Mouse (Mus musculus) adrenal gland, postnatal 4 days (tissue): ENCODE data around the gene Igsf11. TPM values are rescaled to one million over a fixed set of nuclear protein-coding genes. Genes with fewer than 3 reads are reported as not detected.

Experiments used
- DNase-seq, 2 experiments: peaks; one replicate each; pipeline ENCODE4 v3.0.0; 2021 to 2022; ENCODE audit warnings: low spot score in 2 of 2, mixed read lengths in 2 of 2
- total RNA-seq, 2 experiments: library from RNA; stranded (reverse); gene quantifications; 2 replicates each; pipeline ENCODE4 v1.2.3; 2021

The Igsf11 gene
- total RNA-seq, 2 experiments from 2014 or later = 53.7 to 56.3 TPM

- no peak for DNase-seq
These were observed 39.0 kb downstream of the Igsf11 start for GRCm38 (mm10) chr16:38931519-38931918.

GRCm38 (mm10) chr16:38940805-38941204 lies 48.3 kb downstream of the Igsf11 start:
- no peak for DNase-seq

GRCm38 (mm10) chr16:38941275-38941674 lies 48.8 kb downstream of the Igsf11 start:
- no peak for DNase-seq

GRCm38 (mm10) chr16:38943706-38944550 lies 51.5 kb downstream of the Igsf11 start:
- no peak for DNase-seq

- DNase-seq = no peak
These were observed 52.6 kb downstream of the Igsf11 start for GRCm38 (mm10) chr16:38945111-38945510.

GRCm38 (mm10) chr16:38945581-38945981 lies 53.1 kb downstream of the Igsf11 start:
- DNase-seq = no peak

- DNase-seq = no peak
These were observed 54.0 kb downstream of the Igsf11 start for GRCm38 (mm10) chr16:38946453-38946852.

- no peak for DNase-seq
These were observed 54.8 kb downstream of the Igsf11 start for GRCm38 (mm10) chr16:38947141-38947879.

- DNase-seq = no peak
These were observed 56.0 kb downstream of the Igsf11 start for GRCm38 (mm10) chr16:38948441-38948840.

- DNase-seq = no peak
These were observed 60.4 kb downstream of the Igsf11 start for GRCm38 (mm10) chr16:38952881-38953280.

GRCm38 (mm10) chr16:38953821-38954220 lies 61.4 kb downstream of the Igsf11 start:
- no peak for DNase-seq

- DNase-seq = no peak
These were observed 62.2 kb downstream of the Igsf11 start for GRCm38 (mm10) chr16:38954501-38955288.

- DNase-seq = no peak
These were observed 62.8 kb downstream of the Igsf11 start for GRCm38 (mm10) chr16:38955296-38955695.

GRCm38 (mm10) chr16:38958801-38959200 lies 66.3 kb downstream of the Igsf11 start:
- DNase-seq = no peak

- DNase-seq = no peak
These were observed 68.1 kb downstream of the Igsf11 start for GRCm38 (mm10) chr16:38960550-38960949.

- DNase-seq = no peak
These were observed 69.4 kb downstream of the Igsf11 start for GRCm38 (mm10) chr16:38961865-38962264.

- DNase-seq = no peak
These were observed 70.2 kb downstream of the Igsf11 start for GRCm38 (mm10) chr16:38962695-38963094.

GRCm38 (mm10) chr16:38967026-38967425 lies 74.6 kb downstream of the Igsf11 start:
- no peak for DNase-seq

- DNase-seq = no peak
These were observed 83.7 kb downstream of the Igsf11 start for GRCm38 (mm10) chr16:38976151-38976550.

- no peak for DNase-seq
These were observed 86.1 kb downstream of the Igsf11 start for GRCm38 (mm10) chr16:38978546-38978945.

- DNase-seq = no peak
These were observed 88.1 kb downstream of the Igsf11 start for GRCm38 (mm10) chr16:38980546-38980945.

GRCm38 (mm10) chr16:38982051-38982450 lies 89.6 kb downstream of the Igsf11 start:
- no peak for DNase-seq
